24 mouse cellular contexts compared by ENCODE assay signal in the genomic region with DNA sequence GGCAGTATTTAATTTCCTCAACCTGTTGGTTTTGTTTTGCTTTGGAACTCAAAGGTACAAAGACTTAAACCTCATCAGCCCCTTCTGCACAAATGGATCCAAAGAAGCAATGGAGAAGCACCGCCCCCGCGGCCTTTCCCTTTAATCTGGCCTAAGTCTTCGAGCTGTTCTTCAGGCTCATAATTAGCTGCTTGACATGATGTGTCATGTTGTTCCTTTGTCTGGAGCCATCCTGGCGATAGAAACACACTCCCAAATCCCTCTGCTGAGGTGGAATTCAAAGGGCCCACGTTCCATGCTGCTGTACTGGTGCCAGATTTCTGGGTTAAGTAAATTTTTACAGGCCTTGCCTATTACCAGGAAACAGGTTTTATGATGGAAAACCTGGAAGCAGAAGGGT.
DNase-seq lines count a peak whose midpoint lies in the region; ATAC-seq lines count a peak whose summit lies in the region.
"Had no signal": no experiment of that assay in that cellular context is flagged by ENCODE, and none has a peak within 500 bp of the region (broad histone marks: within the 10 kb centered on the region; RNA-seq: fewer than 3 reads in every experiment).

No protein-coding gene starts in this region.

- no peak overlapping the region for H3K4me2 ChIP-seq in midbrain, embryonic 13.5 days (replicated peaks)
- H3K4me2 ChIP-seq: heart, embryonic 12.5 days; hindbrain, embryonic 15.5 days; liver, embryonic 13.5 days; neural tube, embryonic 13.5 days had no signal

- WGBS in midbrain, embryonic 10.5 days: 27% methylated on average over 6 of the region's 6 CpGs
- WGBS in midbrain, embryonic 13.5 days: 16% methylated on average over 6 of the region's 6 CpGs

- peaks cover 34% of the 10 kb centered on the region for H3K4me1 ChIP-seq in midbrain, embryonic 10.5 days
- H3K4me1 ChIP-seq in midbrain, embryonic 13.5 days (replicated peaks): no peaks in the 10 kb centered on the region
- H3K4me1 ChIP-seq: liver, embryonic 13.5 days had no signal

- peak; percentile 61 for DNase-seq in embryo, embryonic 10 days (ENCODE audit: low spot score)
- no peak for DNase-seq in embryo, embryonic 11 days
- peak; percentile 39 for DNase-seq in midbrain, embryonic 10.5 days (ENCODE audit: low spot score)
- peak; percentile 58 for DNase-seq in gonadal fat pad, adult 2 months (ENCODE audit: low read depth)
- peak; percentile 11 for DNase-seq in retina, postnatal 7 days (ENCODE audit: low read depth, low spot score)
- DNase-seq in ovary, postnatal 36 days (ENCODE audit: low spot score): no peak
- no peak for DNase-seq in gastrocnemius, postnatal 10 days
- DNase-seq: adrenal gland, adult 2 months; cerebellum, adult 11-12 months; cerebellum, postnatal 25 days; gastrocnemius, postnatal 36 days; heart, postnatal 36 days; kidney, adult 11 months; kidney, postnatal 25 days; liver, embryonic 13.5 days; lung, postnatal 10 days; right cerebral cortex, postnatal 4 days; thymus, postnatal 25 days had no signal

- no peak for ATAC-seq in midbrain, embryonic 13.5 days
- ATAC-seq: CD4-positive, CD25-positive, alpha-beta regulatory T cell, adult 4 months had no signal

- no peak overlapping the region for H3K4me3 ChIP-seq in midbrain, embryonic 10.5 days
- no peak overlapping the region for H3K4me3 ChIP-seq in midbrain, embryonic 13.5 days (replicated peaks)
- H3K4me3 ChIP-seq: heart, embryonic 12.5 days; hindbrain, embryonic 15.5 days; liver, embryonic 13.5 days; neural tube, embryonic 13.5 days had no signal

- H3K27me3 ChIP-seq in midbrain, embryonic 10.5 days (ENCODE audit: low read depth, poor library complexity, severe bottlenecking): peaks cover 79% of the 10 kb centered on the region
- H3K27me3 ChIP-seq in midbrain, embryonic 13.5 days: peaks cover 7% of the 10 kb centered on the region; the same call in 1 of the 2 replicates
- H3K27me3 ChIP-seq: heart, embryonic 12.5 days; hindbrain, embryonic 15.5 days; liver, embryonic 13.5 days had no signal

- no peak overlapping the region for H3K9ac ChIP-seq in midbrain, embryonic 13.5 days (replicated peaks)
- H3K9ac ChIP-seq: heart, embryonic 12.5 days; hindbrain, embryonic 15.5 days; liver, embryonic 13.5 days; neural tube, embryonic 13.5 days had no signal

- no peaks in the 10 kb centered on the region for H3K9me3 ChIP-seq in midbrain, embryonic 10.5 days (replicated peaks)
- no peaks in the 10 kb centered on the region for H3K9me3 ChIP-seq in midbrain, embryonic 13.5 days
- H3K9me3 ChIP-seq: heart, embryonic 12.5 days; hindbrain, embryonic 15.5 days; liver, embryonic 13.5 days; neural tube, embryonic 13.5 days had no signal

- H3K27ac ChIP-seq in midbrain, embryonic 10.5 days (replicated peaks): no peak overlapping the region
- no peak overlapping the region for H3K27ac ChIP-seq in midbrain, embryonic 13.5 days
- H3K27ac ChIP-seq: hindbrain, embryonic 15.5 days; liver, embryonic 13.5 days; neural tube, embryonic 13.5 days had no signal

- no peaks in the 10 kb centered on the region for H3K36me3 ChIP-seq in midbrain, embryonic 10.5 days
- H3K36me3 ChIP-seq in midbrain, embryonic 13.5 days: no peaks in the 10 kb centered on the region
- H3K36me3 ChIP-seq: G1E; heart, embryonic 12.5 days; hindbrain, embryonic 15.5 days; liver, embryonic 13.5 days; neural tube, embryonic 13.5 days had no signal

Comparison
In these comparisons a context has a peak if more than half of its experiments do, and no peak if none do; other contexts are left out.
1. DNase-seq: peak in embryo, embryonic 10 days (single experiment), midbrain, embryonic 10.5 days (single experiment), gonadal fat pad, adult 2 months (single experiment) and retina, postnatal 7 days (single experiment); none in embryo, embryonic 11 days (single experiment), ovary, postnatal 36 days (single experiment) and gastrocnemius, postnatal 10 days (single experiment).